Mouse (Mus musculus) testis, postnatal 10 days (tissue): ENCODE results near the gene Sox9.

Source experiments
- DNase-seq: peaks from one replicate; pipeline ENCODE4 v3.0.0; 2021; ENCODE audit warnings: low spot score

Gene Sox9

GRCm38 (mm10) chr11:112798831-112799382 lies 16.9 kb downstream of the Sox9 start:
- peak; percentile 65 for DNase-seq

GRCm38 (mm10) chr11:112801189-112801818 lies 19.3 kb downstream of the Sox9 start:
- no peak for DNase-seq

- DNase-seq = no peak
Measured at GRCm38 (mm10) chr11:112807838-112808506, 25.9 kb downstream of the Sox9 start.

GRCm38 (mm10) chr11:112810447-112811151 lies 28.6 kb downstream of the Sox9 start:
- DNase-seq = peak; percentile 59

- no peak for DNase-seq
Measured at GRCm38 (mm10) chr11:112811152-112811871, 29.3 kb downstream of the Sox9 start.

GRCm38 (mm10) chr11:112817829-112818650 lies 36.0 kb downstream of the Sox9 start:
- DNase-seq = no peak

- DNase-seq = no peak
Measured at GRCm38 (mm10) chr11:112818651-112819270, 36.7 kb downstream of the Sox9 start.

- DNase-seq = no peak
Measured at GRCm38 (mm10) chr11:112821536-112821935, 39.5 kb downstream of the Sox9 start.

- DNase-seq = no peak
Measured at GRCm38 (mm10) chr11:112824146-112824545, 42.1 kb downstream of the Sox9 start.

- DNase-seq = no peak
Measured at GRCm38 (mm10) chr11:112826193-112827043, 44.4 kb downstream of the Sox9 start.

- no peak for DNase-seq
Measured at GRCm38 (mm10) chr11:112827044-112827347, 45.0 kb downstream of the Sox9 start.

- no peak for DNase-seq
Measured at GRCm38 (mm10) chr11:112828553-112829287, 46.7 kb downstream of the Sox9 start.

GRCm38 (mm10) chr11:112834245-112835005 lies 52.4 kb downstream of the Sox9 start:
- no peak for DNase-seq

- no peak for DNase-seq
Measured at GRCm38 (mm10) chr11:112835468-112836092, 53.6 kb downstream of the Sox9 start.
